Mouse (Mus musculus): ENCODE results near the gene Cuedc1. TPM values are rescaled to one million over a fixed set of nuclear protein-coding genes. Genes with fewer than 3 reads are reported as not detected.
A peak's percentile ranks its signal among the peaks of the same experiment; 100 is the strongest.

Gene Cuedc1
- total RNA-seq (2022), result 10 to 100 TPM; 28.0 to 31.8 (median 30.9) TPM

- no peak for DNase-seq (ENCODE audit: low spot score in 2 of 2)
Observed at GRCm38 (mm10) chr11:88098021-88098729, at the start of gene Cuedc1. Cuedc1 (plus strand) TSS chr11:88098058.

GRCm38 (mm10) chr11:88048961-88049670, 48.7 kb upstream of the Cuedc1 start:
- no peak for DNase-seq (ENCODE audit: low spot score in 2 of 2)

GRCm38 (mm10) chr11:88049732-88050131, 48.1 kb upstream of the Cuedc1 start:
- DNase-seq (ENCODE audit: low spot score in 2 of 2), result no peak

- no peak for DNase-seq (ENCODE audit: low spot score in 2 of 2)
Observed at GRCm38 (mm10) chr11:88052638-88053037, 45.2 kb upstream of the Cuedc1 start.

- DNase-seq (ENCODE audit: low spot score in 2 of 2), result no peak
Observed at GRCm38 (mm10) chr11:88053821-88054220, 44.0 kb upstream of the Cuedc1 start.

GRCm38 (mm10) chr11:88054589-88054988, 43.3 kb upstream of the Cuedc1 start:
- no peak for DNase-seq (ENCODE audit: low spot score in 2 of 2)

GRCm38 (mm10) chr11:88055777-88056176, 42.1 kb upstream of the Cuedc1 start:
- no peak for DNase-seq (ENCODE audit: low spot score in 2 of 2)

- no peak for DNase-seq (ENCODE audit: low spot score in 2 of 2)
Observed at GRCm38 (mm10) chr11:88057788-88058187, 40.1 kb upstream of the Cuedc1 start.

- DNase-seq (ENCODE audit: low spot score in 2 of 2), result no peak
Observed at GRCm38 (mm10) chr11:88059141-88059540, 38.7 kb upstream of the Cuedc1 start.

- no peak for DNase-seq (ENCODE audit: low spot score in 2 of 2)
Observed at GRCm38 (mm10) chr11:88061892-88062625, 35.8 kb upstream of the Cuedc1 start.

GRCm38 (mm10) chr11:88065732-88066131, 32.1 kb upstream of the Cuedc1 start:
- no peak for DNase-seq (ENCODE audit: low spot score in 2 of 2)

GRCm38 (mm10) chr11:88067191-88067585, 30.7 kb upstream of the Cuedc1 start:
- DNase-seq (ENCODE audit: low spot score in 2 of 2), result no peak

- peak; percentile 54 to 60 for DNase-seq (ENCODE audit: low spot score in 2 of 2)
Observed at GRCm38 (mm10) chr11:88067586-88068410, 30.1 kb upstream of the Cuedc1 start, which contains the start of gene Vezf1. Vezf1 (plus strand) TSS chr11:88068279.

- DNase-seq (ENCODE audit: low spot score in 2 of 2), result peak in 1 of 2 experiments; percentile 39
Observed at GRCm38 (mm10) chr11:88068411-88069245, 29.2 kb upstream of the Cuedc1 start.

GRCm38 (mm10) chr11:88069246-88069570, 28.6 kb upstream of the Cuedc1 start:
- DNase-seq (ENCODE audit: low spot score in 2 of 2), result no peak

GRCm38 (mm10) chr11:88070392-88070791, 27.5 kb upstream of the Cuedc1 start:
- DNase-seq (ENCODE audit: low spot score in 2 of 2), result no peak

- DNase-seq (ENCODE audit: low spot score in 2 of 2), result no peak
Observed at GRCm38 (mm10) chr11:88071113-88071512, 26.7 kb upstream of the Cuedc1 start.

GRCm38 (mm10) chr11:88073343-88073875, 24.4 kb upstream of the Cuedc1 start:
- DNase-seq (ENCODE audit: low spot score in 2 of 2), result no peak

- DNase-seq (ENCODE audit: low spot score in 2 of 2), result no peak
Observed at GRCm38 (mm10) chr11:88075701-88076100, 22.2 kb upstream of the Cuedc1 start.

- DNase-seq (ENCODE audit: low spot score in 2 of 2), result no peak
Observed at GRCm38 (mm10) chr11:88076394-88076793, 21.5 kb upstream of the Cuedc1 start.
